Mouse (Mus musculus): Measurements from ENCODE around the gene Pygo2. TPM values are rescaled to one million over a fixed set of nuclear protein-coding genes. Genes with fewer than 3 reads are reported as not detected.
A peak's percentile ranks its signal among the peaks of the same experiment; 100 is the strongest.
"Not testable (repeated sequence)": the region's sequence is repeated elsewhere in the genome, so short reads cannot be mapped to it uniquely, and the experiment has no call there.

Pygo2 gene
- total RNA-seq, 2 experiments from 2014 or later, result 16.8 to 22.3 TPM

- peak; percentile 98 for DNase-seq
- intact Hi-C loops (cut with DNase I), result loop anchor here (2.0 kb wide), 1 partner anchor 24 kb away; the partner anchor contains the start of gene Zbtb7b
Observed at GRCm38 (mm10) chr3:89418170-89418860, 11.7 kb upstream of the Pygo2 start, which contains the start of the genes Cks1b and Shc1. Gene Cks1b (minus strand): TSS chr3:89418383. Gene Shc1 (plus strand): TSS chr3:89418443.

DNA sequence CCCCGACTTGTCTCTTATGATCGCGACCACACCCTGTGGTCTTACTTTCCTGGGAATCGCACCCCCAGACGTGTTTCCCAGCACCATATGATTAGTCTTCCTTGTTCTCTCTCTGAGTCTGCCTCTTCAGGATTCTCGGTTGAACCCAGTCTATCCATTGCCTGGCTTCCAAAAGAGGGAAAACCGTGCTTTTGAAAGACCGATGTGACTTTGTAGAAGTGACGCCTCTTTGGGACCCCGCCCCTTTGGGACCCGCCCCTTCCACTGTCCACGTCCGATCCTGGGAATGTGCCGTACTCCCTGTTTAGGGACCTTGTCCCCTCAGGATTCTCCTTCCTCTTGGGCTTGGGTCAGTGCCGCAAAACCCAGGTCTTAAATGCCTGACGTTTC, 11.2 kb upstream of the Pygo2 start:
- intact Hi-C loops (cut with DNase I), result loop anchor here (2.0 kb wide), 1 partner anchor 24 kb away; the partner anchor contains the start of gene Zbtb7b
- peak; percentile 86 to 90 for DNase-seq

DNA sequence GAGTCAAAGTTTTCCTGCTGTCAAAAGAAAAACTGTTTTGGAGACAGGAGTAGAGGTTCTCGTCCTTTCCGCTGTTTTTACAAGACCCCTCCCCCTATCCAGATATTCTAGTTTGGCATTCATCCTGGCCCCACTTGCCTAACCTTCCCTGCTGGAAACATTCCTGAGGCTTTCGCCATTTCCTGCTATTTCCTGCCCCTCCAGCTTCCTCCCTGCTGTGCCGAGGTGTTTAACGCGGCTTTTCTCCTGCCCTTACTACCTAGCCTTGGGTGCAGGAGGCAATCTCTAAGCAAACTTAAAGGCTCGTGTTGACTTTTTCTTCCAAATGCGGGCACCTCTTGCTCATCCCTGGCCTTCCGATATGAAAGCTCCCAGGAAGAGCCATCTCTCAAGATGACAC, 10.4 kb upstream of the Pygo2 start:
- peak; percentile 78 to 80 for DNase-seq
- intact Hi-C loops (cut with DNase I), result loop anchor here (2.0 kb wide), 1 partner anchor 25 kb away; the partner anchor contains the start of gene Zbtb7b

GRCm38 (mm10) chr3:89419981-89420380, 10.0 kb upstream of the Pygo2 start:
- intact Hi-C loops (cut with DNase I), result loop anchor here (2.0 kb wide), 1 partner anchor 25 kb away; the partner anchor contains the start of gene Zbtb7b
- no peak for DNase-seq

DNA sequence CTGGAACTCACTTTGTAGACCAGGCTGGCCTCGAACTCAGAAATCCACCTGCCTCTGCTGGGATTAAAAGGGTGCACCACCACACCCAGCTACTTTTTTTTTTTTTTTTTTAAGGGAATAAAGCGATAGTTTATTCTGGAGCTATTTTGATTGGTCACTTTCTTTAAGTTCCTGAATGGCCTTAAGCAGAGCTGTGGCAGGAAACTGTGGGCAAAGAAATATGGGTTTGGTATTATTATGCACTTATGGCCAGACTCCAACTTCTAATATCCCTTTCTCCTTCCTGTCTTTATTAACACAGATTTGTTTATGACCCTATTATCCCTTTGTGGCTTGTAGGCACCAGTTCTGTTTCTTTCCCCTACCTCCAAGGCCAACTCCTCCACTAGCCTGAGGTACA, 9.6 kb upstream of the Pygo2 start:
- DNase-seq, result no peak
- intact Hi-C loops (cut with DNase I), result no loop called here

DNA sequence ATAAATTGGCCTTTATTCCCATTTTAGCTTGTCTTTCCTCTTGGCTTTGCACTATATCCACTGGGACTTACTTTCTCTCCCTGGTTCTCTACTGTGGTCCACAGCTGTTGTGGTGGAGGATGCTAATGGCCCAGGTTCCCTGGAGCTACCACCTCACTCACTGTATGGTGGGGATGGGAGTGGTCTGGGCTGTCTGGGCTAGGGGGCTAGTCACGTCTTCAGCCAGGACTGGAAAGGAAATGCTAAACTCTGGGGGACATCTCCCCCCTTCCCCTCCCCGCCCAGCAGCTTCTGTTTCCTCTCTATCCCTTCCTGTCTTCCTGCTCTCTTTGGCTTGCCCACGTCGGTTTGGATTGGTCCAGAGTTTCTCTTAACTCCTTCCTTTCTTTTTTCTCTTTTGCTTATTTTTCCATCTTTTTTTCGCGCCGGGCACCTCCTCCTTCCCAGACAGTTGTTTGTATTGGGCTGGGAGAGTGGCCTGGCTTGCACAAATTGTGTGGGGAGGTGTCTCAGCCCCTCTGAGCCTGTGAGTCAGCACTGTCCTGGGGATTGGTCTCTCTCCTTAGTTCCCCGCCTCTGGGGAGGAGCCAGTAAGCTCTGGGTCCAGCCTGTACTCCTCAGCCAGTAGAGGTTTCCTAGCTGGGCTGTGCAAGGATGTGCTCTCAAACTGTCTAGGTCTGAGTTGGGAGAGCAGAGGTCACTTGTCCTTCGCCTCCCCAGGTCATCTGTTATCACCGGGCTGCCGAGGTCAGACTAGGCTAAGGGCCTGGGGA, 8.8 kb upstream of the Pygo2 start:
- intact Hi-C loops (cut with DNase I), result no loop called here
- peak; percentile 88 to 90 for DNase-seq

DNA sequence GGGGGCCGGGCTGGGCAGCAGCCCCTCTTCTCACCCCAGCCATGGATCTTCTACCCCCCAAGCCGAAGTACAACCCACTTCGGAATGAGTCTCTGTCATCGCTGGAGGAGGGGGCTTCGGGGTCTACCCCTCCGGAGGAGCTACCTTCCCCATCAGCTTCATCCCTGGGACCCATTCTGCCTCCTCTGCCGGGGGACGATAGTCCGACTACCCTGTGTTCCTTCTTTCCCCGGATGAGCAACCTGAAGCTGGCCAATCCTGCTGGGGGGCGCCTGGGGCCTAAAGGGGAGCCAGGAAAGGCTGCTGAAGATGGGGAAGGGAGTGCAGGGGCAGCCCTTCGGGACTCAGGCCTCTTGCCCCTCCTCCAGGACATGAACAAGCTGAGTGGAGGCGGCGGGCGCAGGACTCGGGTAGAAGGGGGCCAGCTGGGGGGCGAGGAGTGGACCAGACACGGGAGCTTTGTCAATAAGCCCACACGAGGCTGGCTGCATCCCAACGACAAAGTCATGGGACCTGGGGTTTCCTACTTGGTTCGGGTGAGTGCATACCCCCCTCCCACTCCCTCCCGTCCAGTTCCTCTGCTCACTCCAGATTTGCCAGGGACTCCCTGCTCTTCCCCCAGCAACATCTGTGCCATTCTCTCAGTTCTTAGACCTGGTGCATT, 8.1 kb upstream of the Pygo2 start:
- intact Hi-C loops (cut with DNase I), result no loop called here
- peak; percentile 43 to 50 for DNase-seq

DNA sequence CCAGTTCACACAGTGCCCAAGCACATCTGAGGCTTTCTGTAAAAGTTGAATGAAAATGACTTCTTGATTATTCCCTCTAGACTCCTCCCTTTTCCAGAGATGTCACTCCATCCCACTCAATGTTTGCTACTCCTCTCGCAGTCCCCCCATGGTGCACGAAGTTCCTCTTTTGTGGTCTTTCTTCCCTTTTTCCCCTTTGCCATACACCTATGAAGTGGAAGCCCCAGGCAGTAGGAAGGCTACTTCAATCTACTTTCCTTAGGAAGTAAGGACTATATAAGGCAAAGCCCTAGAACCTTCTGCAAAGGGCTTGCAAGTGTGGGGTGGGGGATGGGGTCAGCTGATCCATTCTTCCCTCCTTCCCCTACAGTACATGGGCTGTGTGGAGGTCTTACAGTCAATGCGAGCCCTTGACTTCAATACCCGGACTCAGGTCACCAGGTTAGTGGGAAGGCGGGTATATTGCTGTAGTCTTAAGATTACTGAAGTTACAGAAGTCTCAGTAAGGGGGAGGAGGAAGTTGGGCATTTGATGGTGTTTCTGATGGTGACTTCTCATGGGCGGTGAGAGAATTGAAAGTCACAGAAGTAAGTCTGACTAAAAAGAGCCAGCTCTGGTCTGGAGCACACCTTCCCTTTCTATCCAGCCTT, 7.3 kb upstream of the Pygo2 start:
- no peak for DNase-seq

GRCm38 (mm10) chr3:89424416-89425140, 5.4 kb upstream of the Pygo2 start:
- intact Hi-C loops (cut with DNase I), result no loop called here
- DNase-seq, result no peak

More for the DNA sequence above, 7.3 kb upstream of the Pygo2 start:
- intact Hi-C loops (cut with DNase I), result no loop called here

- intact Hi-C loops (cut with DNase I), result no loop called here
Observed at GRCm38 (mm10) chr3:89425141-89425525, 4.9 kb upstream of the Pygo2 start.

DNA sequence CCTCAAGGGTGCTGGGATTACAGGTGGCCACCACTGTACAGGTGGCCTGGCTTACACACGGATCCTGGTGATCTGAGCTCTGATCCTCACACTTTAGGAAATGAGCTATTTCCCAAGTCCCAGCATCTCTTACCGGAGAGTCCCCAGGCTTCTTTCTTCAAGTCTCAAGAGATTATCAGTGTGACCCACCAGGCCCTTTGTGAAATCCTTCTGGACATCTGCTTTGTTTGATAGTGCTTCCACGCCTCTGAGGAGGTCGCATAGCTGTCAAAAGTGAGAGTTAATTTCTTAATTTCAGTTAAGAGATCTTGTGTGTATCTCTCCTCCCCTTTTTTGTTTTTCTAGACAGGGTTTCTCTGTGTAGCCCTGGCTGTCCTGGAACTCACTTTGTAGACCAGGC, 4.1 kb upstream of the Pygo2 start:
- DNase-seq, result no peak
- intact Hi-C loops (cut with DNase I), result no loop called here

More at GRCm38 (mm10) chr3:89425141-89425525, 4.9 kb upstream of the Pygo2 start:
- DNase-seq, result no peak

DNA sequence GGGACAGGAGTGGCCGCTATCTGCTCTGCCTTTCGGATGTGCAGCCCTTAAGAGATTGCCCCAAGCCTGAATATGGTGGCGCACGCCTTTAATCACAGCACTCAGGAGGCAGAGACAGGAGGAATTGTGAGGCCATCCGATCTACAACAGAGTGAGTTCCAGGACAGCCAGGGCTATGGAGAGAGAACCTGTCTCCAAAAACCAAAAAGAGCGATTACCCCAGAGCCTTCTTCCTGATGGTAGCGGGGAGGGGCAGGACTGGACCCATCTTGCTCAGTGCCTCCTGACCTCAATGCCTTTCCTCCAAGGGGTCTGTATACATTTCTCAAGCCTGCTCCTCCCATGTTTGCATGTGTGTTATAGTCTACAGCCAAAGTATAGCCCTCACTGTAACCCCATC, 993 bp upstream of the Pygo2 start:
- intact Hi-C loops (cut with DNase I); DNase-seq: not testable (repeated sequence)

DNA sequence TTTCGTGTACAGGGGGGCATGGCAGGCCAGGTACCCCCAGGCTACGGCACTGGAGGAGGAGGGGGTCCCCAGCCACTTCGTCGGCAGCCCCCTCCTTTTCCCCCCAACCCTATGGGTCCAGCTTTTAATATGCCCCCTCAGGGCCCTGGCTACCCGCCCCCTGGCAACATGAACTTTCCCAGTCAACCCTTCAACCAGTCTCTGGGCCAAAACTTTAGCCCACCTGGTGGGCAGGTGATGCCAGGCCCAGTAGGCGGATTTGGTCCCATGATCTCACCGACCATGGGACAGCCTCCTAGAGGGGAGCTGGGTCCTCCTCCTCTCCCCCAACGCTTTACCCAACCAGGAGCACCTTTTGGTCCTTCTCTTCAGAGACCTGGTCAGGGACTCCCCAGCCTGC, 2.6 kb downstream of the Pygo2 start:
- intact Hi-C loops (cut with DNase I), result no loop called here
- DNase-seq, result no peak

- no peak for DNase-seq
- intact Hi-C loops (cut with DNase I), result no loop called here
Observed at GRCm38 (mm10) chr3:89434532-89434931, 4.5 kb downstream of the Pygo2 start.

DNA sequence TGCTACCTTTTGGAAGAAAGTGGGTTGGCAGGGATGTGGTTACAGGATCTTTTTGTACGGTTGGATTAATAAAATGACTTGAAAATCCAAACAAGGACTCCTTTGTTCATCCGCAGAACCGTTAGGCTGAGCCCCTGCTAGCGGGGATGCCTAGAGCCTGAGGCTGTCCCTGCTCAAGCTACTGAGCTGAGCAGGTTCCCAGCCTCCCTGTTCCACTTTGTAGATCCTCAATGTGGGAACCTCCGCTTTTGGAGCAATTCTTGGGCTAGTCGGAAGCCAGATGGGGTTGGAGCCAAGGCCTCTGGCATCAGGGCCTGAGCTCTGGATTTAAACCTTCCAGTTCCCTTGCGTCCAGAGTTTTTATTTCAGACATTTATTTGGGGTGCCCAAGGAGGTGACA, 5.0 kb downstream of the Pygo2 start:
- intact Hi-C loops (cut with DNase I), result no loop called here
- DNase-seq, result no peak

DNA sequence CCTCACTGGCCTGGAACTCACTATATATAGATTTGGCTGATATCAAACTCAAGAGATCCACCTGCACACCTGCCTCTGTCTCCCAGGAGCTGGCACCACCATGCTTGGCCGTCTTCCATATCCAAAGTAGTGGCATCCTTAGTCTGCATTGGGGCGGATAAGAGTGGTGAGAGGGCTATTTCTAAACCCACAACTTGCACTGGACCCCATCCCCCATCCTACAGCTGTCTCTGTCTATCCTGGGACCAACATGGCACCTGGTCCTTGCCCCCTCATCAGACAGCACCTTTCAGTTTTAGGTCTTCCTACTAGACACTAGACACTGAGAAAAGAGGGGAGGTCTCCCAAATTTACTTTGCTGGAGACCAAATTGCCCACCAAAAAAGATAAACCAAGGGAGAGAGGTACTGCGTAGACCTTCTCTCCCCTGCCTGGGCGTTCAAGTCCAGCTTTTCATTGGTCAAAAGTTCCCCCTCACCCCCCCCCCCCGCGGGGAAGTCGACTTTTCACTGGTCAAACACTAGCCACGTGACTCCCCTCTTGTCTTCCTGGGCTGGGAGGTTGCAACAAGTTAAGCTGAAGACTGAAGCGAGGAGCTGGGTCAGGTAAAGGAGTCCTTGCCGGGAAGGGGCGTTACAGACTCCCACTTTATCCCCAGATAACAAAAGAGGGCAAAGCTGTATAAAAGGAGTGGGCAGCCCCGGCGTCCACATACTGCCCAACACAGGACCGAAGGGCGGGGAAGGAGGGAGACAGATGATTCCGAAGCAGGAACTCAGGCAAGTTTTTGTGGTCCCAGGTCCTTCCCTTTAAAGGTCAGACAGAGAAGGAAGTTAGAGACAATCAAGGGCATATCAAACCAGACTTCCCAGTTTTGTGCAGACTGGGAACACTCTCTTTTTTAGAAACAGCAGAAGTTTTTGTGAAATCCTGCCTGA, 6.4 kb downstream of the Pygo2 start, which contains the start of gene Pbxip1:
Gene Pbxip1 (plus strand): TSS at position 531 of the 938 bp plus-strand sequence.
- DNase-seq, result peak; percentile 77 to 80
- intact Hi-C loops (cut with DNase I), result no loop called here

GRCm38 (mm10) chr3:89437269-89437668, 7.3 kb downstream of the Pygo2 start:
- DNase-seq, result peak; percentile 44 to 59
- intact Hi-C loops (cut with DNase I), result no loop called here

DNA sequence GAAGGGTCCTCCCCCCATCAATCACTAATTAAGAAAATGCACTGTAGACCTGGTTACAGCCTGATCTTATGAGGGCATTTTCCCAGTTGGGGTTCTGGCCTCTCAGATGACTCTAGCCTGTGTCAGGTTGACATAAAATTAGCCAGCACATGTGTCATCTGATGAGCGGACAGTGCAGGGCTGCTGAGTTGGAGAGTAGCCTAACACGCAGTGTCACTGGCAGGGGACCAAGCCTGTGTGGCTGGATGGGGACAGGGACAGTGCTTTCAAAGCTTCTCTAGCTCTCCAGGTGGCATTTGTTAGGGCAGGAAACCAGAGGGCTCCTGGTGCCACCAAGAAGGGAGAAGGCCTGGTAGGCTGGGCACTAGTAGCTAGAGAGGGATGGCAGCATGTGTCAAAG, 10.7 kb downstream of the Pygo2 start:
- intact Hi-C loops (cut with DNase I), result no loop called here
- DNase-seq, result peak in 1 of 2 experiments; percentile 35

Data from heart, postnatal 10 days (tissue).